Mouse (Mus musculus): ENCODE measurements at regions not wholly inside any gene's neighbourhood (a gene's known extent, or its start where the extent isn't known, plus 50 kb on each side); places are given as distances from the start of the nearest gene placed in this dataset.

DNA sequence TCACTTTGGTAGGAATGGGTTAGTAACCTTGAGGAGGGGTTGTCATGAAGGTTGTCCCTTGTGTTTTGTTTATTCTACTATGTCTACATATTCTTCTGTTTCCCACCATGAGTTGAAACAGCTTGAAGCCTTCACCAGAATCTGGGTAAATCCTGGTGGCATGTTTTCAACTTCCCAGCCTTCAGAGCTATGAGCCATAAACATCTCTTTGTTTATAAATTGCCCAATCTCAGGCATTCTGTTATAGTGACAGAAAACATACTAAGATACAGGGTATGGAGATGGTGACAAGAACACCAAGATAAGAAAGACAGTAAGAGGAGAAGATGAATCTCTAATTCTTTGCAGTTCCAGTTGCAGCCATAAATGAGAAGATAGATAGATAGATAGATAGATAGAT is 396.5 kb downstream of the Tns1 start:
- no peak for DNase-seq (ENCODE audit: low spot score in 2 of 2)

- no peak for DNase-seq (ENCODE audit: low spot score in 2 of 2)
Measured at GRCm38 (mm10) chr1:73726658-73727057, 397.6 kb downstream of the Tns1 start.

GRCm38 (mm10) chr1:73725486-73725885 is 398.8 kb downstream of the Tns1 start:
- no peak for DNase-seq (ENCODE audit: low spot score in 2 of 2)

DNA sequence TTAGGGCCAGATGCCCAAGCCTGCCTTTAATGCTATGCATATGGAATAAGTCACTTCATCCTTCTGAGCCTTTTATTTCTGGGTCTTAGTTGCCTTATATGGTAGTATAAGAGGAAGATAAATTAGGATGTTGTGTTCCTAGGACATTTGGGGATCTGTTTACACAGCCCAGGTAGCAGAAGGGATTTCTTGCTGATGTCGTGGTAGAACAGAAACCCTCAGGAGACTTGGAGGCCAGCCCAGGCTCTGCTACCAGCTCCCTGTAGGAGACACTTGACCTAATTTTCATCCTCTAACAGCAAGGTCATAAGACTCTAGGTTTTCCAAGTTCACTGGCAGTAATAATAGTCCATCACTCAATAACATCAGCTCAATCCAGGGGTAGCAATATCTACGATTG is 399.7 kb downstream of the Tns1 start:
- no peak for DNase-seq (ENCODE audit: low spot score in 2 of 2)

GRCm38 (mm10) chr1:73721486-73722225 is 402.6 kb downstream of the Tns1 start:
- DNase-seq (ENCODE audit: low spot score in 2 of 2), result no peak

DNA sequence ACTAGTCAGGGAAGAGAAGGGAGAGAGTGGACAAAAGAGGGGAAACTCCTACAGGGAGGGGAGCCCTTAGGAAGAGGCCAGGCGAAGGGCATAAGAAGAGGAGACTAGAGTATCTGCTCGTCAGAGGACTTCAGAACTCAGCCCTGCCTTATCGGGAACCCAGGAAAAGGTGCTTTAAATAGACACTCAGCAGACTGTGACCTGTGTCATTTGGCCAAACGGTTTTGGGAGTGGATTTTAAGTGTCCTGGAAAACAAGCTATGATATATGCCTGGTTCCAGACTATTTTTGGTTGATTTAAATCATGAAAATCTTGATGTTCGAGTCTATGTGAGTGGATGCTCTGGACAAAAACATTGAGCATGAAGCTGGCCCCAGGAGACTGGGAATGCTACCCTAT is 405.8 kb downstream of the Tns1 start:
- no peak for DNase-seq (ENCODE audit: low spot score in 2 of 2)

DNA sequence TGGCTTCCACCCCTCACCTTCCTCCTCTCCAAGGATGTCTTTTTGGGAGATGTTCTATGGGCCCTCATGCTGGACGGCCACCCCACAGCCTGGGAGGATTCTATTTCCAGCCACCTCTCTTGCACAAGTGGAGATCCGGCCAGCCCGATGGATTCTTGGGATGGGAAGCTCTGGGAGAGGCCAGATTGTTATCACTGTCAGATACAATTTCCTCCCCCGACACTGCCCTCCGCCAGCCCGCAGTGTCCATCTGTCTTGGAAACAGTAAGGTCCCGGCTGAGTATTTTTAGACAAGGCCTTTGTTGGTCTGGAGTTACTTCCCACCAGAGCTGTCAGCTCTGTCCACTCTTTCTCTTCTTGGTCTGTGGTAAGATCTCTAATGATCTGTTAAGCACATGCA is 406.8 kb downstream of the Tns1 start:
- no peak for DNase-seq (ENCODE audit: low spot score in 2 of 2)

- DNase-seq (ENCODE audit: low spot score in 2 of 2), result no peak
Measured at GRCm38 (mm10) chr1:73716901-73717300, 407.3 kb downstream of the Tns1 start.

GRCm38 (mm10) chr1:73715571-73715970 is 408.7 kb downstream of the Tns1 start:
- DNase-seq (ENCODE audit: low spot score in 2 of 2), result no peak

- DNase-seq (ENCODE audit: low spot score in 2 of 2), result no peak
Measured at GRCm38 (mm10) chr1:73702428-73702842, 421.8 kb downstream of the Tns1 start.

- DNase-seq (ENCODE audit: low spot score in 2 of 2), result no peak
Measured at GRCm38 (mm10) chr1:73693537-73693936, 430.7 kb downstream of the Tns1 start.

- DNase-seq (ENCODE audit: low spot score in 2 of 2), result no peak
Measured at GRCm38 (mm10) chr1:73685734-73686133, 438.5 kb downstream of the Tns1 start.

DNA sequence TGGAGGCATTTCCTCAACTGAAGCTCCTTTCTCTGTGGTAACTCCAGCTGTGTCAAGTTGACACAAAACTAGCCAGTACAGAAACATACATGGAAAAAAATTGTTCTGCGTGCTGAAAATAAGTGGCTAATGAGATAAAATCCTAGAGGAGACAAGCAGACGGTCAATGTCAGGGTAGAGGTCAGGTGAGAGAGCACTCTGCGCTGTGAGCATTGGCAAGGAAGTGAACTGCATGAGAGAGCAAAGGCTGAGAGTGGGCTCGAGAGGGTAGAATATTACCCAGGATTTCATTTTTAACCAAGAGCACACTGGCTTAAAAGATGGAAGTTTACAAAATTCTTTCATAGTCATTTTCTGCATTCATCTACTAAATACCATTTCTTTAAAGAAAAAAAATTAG is 439.2 kb downstream of the Tns1 start:
- no peak for DNase-seq (ENCODE audit: low spot score in 2 of 2)

DNA sequence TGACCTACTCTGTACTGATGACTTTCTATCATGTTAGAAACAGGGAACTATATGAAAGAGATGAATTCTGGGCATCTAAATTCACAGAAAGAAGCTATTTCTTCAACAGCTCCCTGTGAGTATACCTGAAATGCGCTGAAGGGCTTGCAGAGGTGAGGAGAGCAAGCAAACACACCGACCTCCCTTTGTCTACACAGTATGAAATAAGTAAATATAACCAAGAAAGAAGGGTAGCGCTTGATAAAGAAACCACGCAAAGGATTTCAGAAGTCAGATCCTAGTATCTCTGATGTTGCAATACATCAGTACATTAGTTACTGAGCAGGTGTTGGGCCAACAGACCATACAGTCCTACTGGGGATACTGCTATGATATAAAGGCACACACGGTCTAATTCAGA is 440.1 kb downstream of the Tns1 start:
- no peak for DNase-seq (ENCODE audit: low spot score in 2 of 2)

GRCm38 (mm10) chr1:73683132-73683888 is 440.9 kb downstream of the Tns1 start:
- DNase-seq (ENCODE audit: low spot score in 2 of 2), result no peak

GRCm38 (mm10) chr1:73681697-73682096 is 442.6 kb downstream of the Tns1 start:
- no peak for DNase-seq (ENCODE audit: low spot score in 2 of 2)

DNA sequence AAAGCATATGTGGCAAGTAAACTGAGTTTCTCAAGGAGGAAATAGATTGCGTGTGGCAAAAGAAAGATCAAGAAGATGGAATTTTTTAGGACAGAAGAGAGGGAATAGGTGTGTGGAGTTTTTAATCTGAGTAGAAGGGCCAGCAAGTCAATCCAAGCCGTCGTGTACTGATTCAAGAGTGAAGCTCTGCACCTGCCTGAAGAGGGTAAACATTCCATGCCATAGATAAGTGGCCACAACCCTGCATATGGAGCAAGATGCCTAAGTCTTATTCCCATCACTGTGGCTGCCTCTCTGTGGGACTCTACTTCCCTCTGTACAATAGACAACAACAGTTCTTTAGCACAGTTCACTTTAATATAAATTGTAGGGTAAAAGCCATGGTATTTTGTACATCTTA is 443.4 kb downstream of the Tns1 start:
- DNase-seq (ENCODE audit: low spot score in 2 of 2), result no peak

GRCm38 (mm10) chr1:73673851-73674235 is 450.4 kb downstream of the Tns1 start:
- DNase-seq (ENCODE audit: low spot score in 2 of 2), result no peak

DNA sequence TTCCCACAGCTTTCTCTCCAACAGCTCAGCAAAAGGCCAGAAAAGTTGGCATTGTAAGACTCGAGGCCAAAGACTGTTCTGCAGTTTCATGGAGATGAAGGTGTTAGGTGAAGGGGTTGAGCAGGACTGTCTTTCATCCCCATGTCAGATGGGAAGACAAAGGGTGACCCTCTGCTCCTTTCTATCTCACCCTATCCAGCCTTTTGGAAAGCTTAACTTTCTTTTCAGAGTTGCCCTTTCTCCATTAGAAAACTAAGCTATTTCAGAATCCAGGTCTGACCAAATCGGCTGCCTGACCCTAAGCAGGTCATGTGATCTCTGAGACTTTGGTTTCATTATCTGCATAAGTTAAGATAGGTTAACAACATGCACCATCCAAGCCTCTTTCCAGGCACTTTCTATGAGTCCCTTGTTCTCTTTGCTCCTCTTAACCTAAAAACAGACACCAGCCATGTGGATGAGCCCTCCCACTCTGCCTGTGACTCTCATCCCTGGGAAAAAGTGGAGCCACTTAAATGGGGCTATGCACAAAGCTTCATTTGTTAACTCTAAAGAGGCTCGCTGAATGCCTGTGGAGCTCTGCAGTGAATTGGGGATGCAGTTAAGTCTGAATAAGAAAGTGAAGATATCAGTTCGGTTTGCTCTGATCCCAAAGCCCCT is 450.9 kb downstream of the Tns1 start:
- no peak for DNase-seq (ENCODE audit: low spot score in 2 of 2)

- no peak for DNase-seq (ENCODE audit: low spot score in 2 of 2)
Measured at GRCm38 (mm10) chr1:73672239-73672638, 452.0 kb downstream of the Tns1 start.

- DNase-seq (ENCODE audit: low spot score in 2 of 2), result no peak
Measured at GRCm38 (mm10) chr1:73668691-73669090, 455.6 kb downstream of the Tns1 start.

DNA sequence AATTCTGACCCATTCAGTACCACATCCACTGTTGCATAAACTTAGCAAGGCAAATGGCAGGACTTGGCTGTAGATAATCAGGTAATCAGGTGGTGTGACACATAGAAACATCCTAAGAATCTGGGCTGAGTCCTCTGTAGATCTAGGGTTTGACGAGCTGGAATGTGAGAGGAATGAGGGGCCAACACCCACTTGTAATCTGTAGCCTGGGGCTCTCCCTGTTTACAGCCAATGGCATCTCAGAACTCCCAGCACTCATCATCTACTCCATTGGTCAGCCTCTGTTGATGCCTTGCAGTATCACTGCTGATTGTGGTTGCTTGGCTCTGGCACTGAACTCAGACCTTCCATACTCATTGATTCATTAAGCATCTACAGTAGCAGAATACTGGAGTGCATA is 460.7 kb downstream of the Tns1 start:
- no peak for DNase-seq (ENCODE audit: low spot score in 2 of 2)

- no peak for DNase-seq (ENCODE audit: low spot score in 2 of 2)
Measured at GRCm38 (mm10) chr1:73645011-73645410, 479.2 kb downstream of the Tns1 start.
